Mouse (Mus musculus) intestine, embryonic 16.5 days (tissue): ENCODE data around the gene Gpr156. TPM values are rescaled to one million over a fixed set of nuclear protein-coding genes. Genes with fewer than 3 reads are reported as not detected.
A peak's percentile ranks its signal among the peaks of the same experiment; 100 is the strongest.
"Not testable (repeated sequence)": the region's sequence is repeated elsewhere in the genome, so short reads cannot be mapped to it uniquely, and the experiment has no call there.

Experiments used
- ATAC-seq: fragments of 200-750 bp; cut with Nextera tagmentation; 2 replicates; pipeline ENCODE4 v1.8.0; 2017; ENCODE audit warnings: moderate TSS enrichment, moderate library complexity
- H3K27ac ChIP-seq: fragments of 300-500 bp; sonication (generic); 2 replicates; pipeline ENCODE4 v1.5.1; 2014; ENCODE audit warnings: mild to moderate bottlenecking, low read length
- H3K27me3 ChIP-seq: fragments of 300-500 bp; sonication (generic); replicated peaks from 2 replicates; pipeline ENCODE4 v1.6.1; 2014; ENCODE audit warnings: low read length, control low read depth, mixed read lengths; ENCODE audit not compliant: control insufficient read depth, insufficient read depth
- H3K36me3 ChIP-seq: fragments of 300-500 bp; sonication (generic); 2 replicates; pipeline ENCODE4 v1.6.1; 2014; ENCODE audit warnings: low read length, control low read depth; ENCODE audit not compliant: control insufficient read depth, insufficient read depth
- H3K4me1 ChIP-seq: fragments of 300-500 bp; sonication (generic); 2 replicates; pipeline ENCODE4 v1.6.1; 2014; ENCODE audit warnings: low read length, control low read depth, mixed read lengths; ENCODE audit not compliant: control insufficient read depth, insufficient read depth
- H3K4me2 ChIP-seq: fragments of 300-500 bp; sonication (generic); 2 replicates; pipeline ENCODE4 v1.6.1; 2014; ENCODE audit warnings: low read depth, low read length, control low read depth
- H3K4me3 ChIP-seq: fragments of 300-500 bp; sonication (generic); 2 replicates; pipeline ENCODE4 v1.5.1; 2014; ENCODE audit warnings: mild to moderate bottlenecking, low read length
- H3K9ac ChIP-seq: fragments of 300-500 bp; sonication (generic); 2 replicates; pipeline ENCODE4 v1.6.1; 2014; ENCODE audit warnings: low read depth, low read length
- H3K9me3 ChIP-seq: fragments of 300-500 bp; sonication (generic); 2 replicates; pipeline ENCODE4 v1.6.1; 2016; ENCODE audit warnings: low read length, control low read depth; ENCODE audit not compliant: control insufficient read depth
- WGBS: fragments of 180-500 bp; shearing (Covaris S2); extraction: QIAGEN DNeasy Blood & Tissue Kit; methylation state at CpG from one replicate; pipeline ENCODE4 v1.1.7; 2014; 5-methylcytosine and 5-hydroxymethylcytosine counted together
- polyA plus RNA-seq: library from polyadenylated mRNA; unstranded; fragments of >200 nt; fragmentation: Nextera tagmentation; extraction: Ambion mirVana; gene quantifications from 2 replicates; pipeline ENCODE4 v1.2.1, GENCODE M21; 2015

Gpr156 gene
- polyA plus RNA-seq, 1 experiment from 2014 or later: 0.15 TPM

- H3K36me3 ChIP-seq: no peaks in the 10 kb centered on the region
- H3K4me3 ChIP-seq: no peak overlapping the region
- H3K9me3 ChIP-seq: no peaks in the 10 kb centered on the region
- no peak overlapping the region for H3K27ac ChIP-seq
- no peak overlapping the region for H3K9ac ChIP-seq
- 35% methylated on average over 4 of the region's 4 CpGs for WGBS
- no peak for ATAC-seq
- no peaks in the 10 kb centered on the region for H3K27me3 ChIP-seq
- H3K4me2 ChIP-seq: no peak overlapping the region
- peaks cover 20% of the 10 kb centered on the region for H3K4me1 ChIP-seq
These were observed 48.2 kb downstream of the Gpr156 start for GRCm38 (mm10) chr16:37964380-37965070.

GRCm38 (mm10) chr16:37966871-37967270, 50.6 kb downstream of the Gpr156 start:
- Histone ChIP-seq H3K4me3 (no peak overlapping the region), H3K4me2 (no peak overlapping the region), H3K4me1 (peaks cover 20% of the 10 kb centered on the region), H3K27me3 (no peaks in the 10 kb centered on the region), H3K9ac (no peak overlapping the region), H3K27ac (no peak overlapping the region), H3K36me3 (no peaks in the 10 kb centered on the region), H3K9me3 (no peaks in the 10 kb centered on the region)
- WGBS: 87% methylated on average over 7 of the region's 7 CpGs
- ATAC-seq: no peak

- H3K9me3 ChIP-seq: no peaks in the 10 kb centered on the region
- WGBS: 68% methylated on average over 2 of the region's 2 CpGs
- H3K9ac ChIP-seq: no peak overlapping the region
- H3K27ac ChIP-seq: no peak overlapping the region
- H3K4me3 ChIP-seq: no peak overlapping the region
- H3K4me1 ChIP-seq: peaks cover 20% of the 10 kb centered on the region
- no peaks in the 10 kb centered on the region for H3K27me3 ChIP-seq
- ATAC-seq: no peak
- H3K36me3 ChIP-seq: no peaks in the 10 kb centered on the region
- H3K4me2 ChIP-seq: no peak overlapping the region
These were observed 51.1 kb downstream of the Gpr156 start for GRCm38 (mm10) chr16:37967415-37967814.

- WGBS: 61% methylated on average over 5 of the region's 5 CpGs
- H3K4me3 ChIP-seq: no peak overlapping the region
- no peak overlapping the region for H3K27ac ChIP-seq
- no peaks in the 10 kb centered on the region for H3K36me3 ChIP-seq
- no peak for ATAC-seq
- H3K27me3 ChIP-seq: no peaks in the 10 kb centered on the region
- H3K9ac ChIP-seq: no peak overlapping the region
- no peaks in the 10 kb centered on the region for H3K9me3 ChIP-seq
- H3K4me2 ChIP-seq: no peak overlapping the region
- no peaks in the 10 kb centered on the region for H3K4me1 ChIP-seq
These were observed 55.2 kb downstream of the Gpr156 start for GRCm38 (mm10) chr16:37971522-37971921.

- no peaks in the 10 kb centered on the region for H3K36me3 ChIP-seq
- ATAC-seq: no peak
- H3K4me3 ChIP-seq: no peak overlapping the region
- H3K27ac ChIP-seq: no peak overlapping the region
- H3K4me1 ChIP-seq: no peaks in the 10 kb centered on the region
- H3K4me2 ChIP-seq: no peak overlapping the region
- no peaks in the 10 kb centered on the region for H3K9me3 ChIP-seq
- 55% methylated on average over 8 of the region's 8 CpGs for WGBS
- H3K27me3 ChIP-seq: no peaks in the 10 kb centered on the region
- H3K9ac ChIP-seq: no peak overlapping the region
These were observed 56.1 kb downstream of the Gpr156 start for GRCm38 (mm10) chr16:37972357-37972756.

- ATAC-seq, H3K4me3 ChIP-seq, H3K36me3 ChIP-seq, H3K27ac ChIP-seq, H3K9me3 ChIP-seq, H3K9ac ChIP-seq, H3K27me3 ChIP-seq, H3K4me1 ChIP-seq, H3K4me2 ChIP-seq: not testable (repeated sequence)
- 92% methylated on average over 9 of the region's 9 CpGs for WGBS
These were observed 56.9 kb downstream of the Gpr156 start for GRCm38 (mm10) chr16:37973239-37973638.

- H3K9me3 ChIP-seq: no peaks in the 10 kb centered on the region
- no peaks in the 10 kb centered on the region for H3K27me3 ChIP-seq
- H3K36me3 ChIP-seq: no peaks in the 10 kb centered on the region
- no peak overlapping the region for H3K4me2 ChIP-seq
- no peaks in the 10 kb centered on the region for H3K4me1 ChIP-seq
- H3K9ac ChIP-seq: no peak overlapping the region
- peak; percentile 72 for ATAC-seq
- no peak overlapping the region for H3K4me3 ChIP-seq
- 24% methylated on average over 11 of the region's 11 CpGs for WGBS
- no peak overlapping the region for H3K27ac ChIP-seq
These were observed 57.7 kb downstream of the Gpr156 start for GRCm38 (mm10) chr16:37973855-37974519.

GRCm38 (mm10) chr16:37974520-37975340, 58.4 kb downstream of the Gpr156 start:
- H3K9ac ChIP-seq: no peak overlapping the region
- H3K36me3 ChIP-seq: no peaks in the 10 kb centered on the region
- H3K4me1 ChIP-seq: no peaks in the 10 kb centered on the region
- no peak overlapping the region for H3K27ac ChIP-seq
- no peak overlapping the region for H3K4me2 ChIP-seq
- 47% methylated on average over 13 of the region's 13 CpGs for WGBS
- H3K27me3 ChIP-seq: no peaks in the 10 kb centered on the region
- no peak overlapping the region for H3K4me3 ChIP-seq
- H3K9me3 ChIP-seq: no peaks in the 10 kb centered on the region
- ATAC-seq: peak; percentile 33; the same call in 1 of the 2 replicates

GRCm38 (mm10) chr16:37981907-37982306, 65.6 kb downstream of the Gpr156 start:
- ATAC-seq: no peak
- Histone ChIP-seq H3K9me3 (no peaks in the 10 kb centered on the region), H3K9ac (no peak overlapping the region), H3K36me3 (no peaks in the 10 kb centered on the region), H3K27ac (no peak overlapping the region), H3K4me1 (no peaks in the 10 kb centered on the region), H3K4me3 (no peak overlapping the region), H3K4me2 (no peak overlapping the region), H3K27me3 (no peaks in the 10 kb centered on the region)
- WGBS: 73% methylated on average over 1 of the region's 1 CpGs
